9 mouse cellular contexts compared by ENCODE assay signal in genomic region chr9:116122544-116122943, GRCm38 (mm10). TPM values are rescaled to one million over a fixed set of nuclear protein-coding genes. Genes with fewer than 3 reads are reported as not detected.
A peak's percentile ranks its signal among the peaks of the same experiment; 100 is the strongest.
DNase-seq lines count a peak whose midpoint lies in the region; ATAC-seq and TF ChIP-seq lines count a peak whose summit lies in the region.
"Had no signal": no experiment of that assay in that cellular context is flagged by ENCODE, and none has a peak within 500 bp of the region (broad histone marks: within the 10 kb centered on the region; RNA-seq: fewer than 3 reads in every experiment).

No protein-coding gene starts in this region.

- no peak for TF ChIP-seq POLR2A in kidney, adult 2 months (IDR thresholded peaks at IDR 0.05; ENCODE audit: low read depth, low read length)
- no peak for TF ChIP-seq POLR2A in thymus, adult 2 months (IDR thresholded peaks at IDR 0.05; ENCODE audit: control insufficient read depth, extremely low read depth, insufficient read depth, low read length, poor library complexity)

- peaks cover 9% of the 10 kb centered on the region; the same call in 1 of the 2 replicates for H3K4me1 ChIP-seq in kidney, adult 2 months (ENCODE audit: control insufficient read depth, insufficient read depth, low read length)
- peaks cover 26% of the 10 kb centered on the region for H3K4me1 ChIP-seq in thymus, adult 2 months (replicated peaks; ENCODE audit: control insufficient read depth, insufficient read depth, low read length)
- H3K4me1 ChIP-seq in intestine, embryonic 16.5 days (ENCODE audit: control insufficient read depth, insufficient read depth, low read length) = peaks cover 7% of the 10 kb centered on the region

- no peaks in the 10 kb centered on the region for H3K27me3 ChIP-seq in kidney, adult 2 months (replicated peaks; ENCODE audit: control insufficient read depth, insufficient read depth, low read length)
- no peaks in the 10 kb centered on the region for H3K27me3 ChIP-seq in thymus, adult 2 months (ENCODE audit: control insufficient read depth, insufficient read depth, low read length)
- H3K27me3 ChIP-seq in intestine, embryonic 16.5 days (replicated peaks; ENCODE audit: control insufficient read depth, insufficient read depth, low read length) = no peaks in the 10 kb centered on the region

- no peak overlapping the region for H3K27ac ChIP-seq in kidney, adult 2 months (ENCODE audit: insufficient read depth, low read depth, low read length)
- peak overlapping the region; percentile 53 for H3K27ac ChIP-seq in thymus, adult 2 months (ENCODE audit: control insufficient read depth, insufficient read depth, low read length)
- H3K27ac ChIP-seq in intestine, embryonic 16.5 days (ENCODE audit: low read length) = peak overlapping the region; percentile 84

- no peaks in the 10 kb centered on the region; the same call in 1 of the 2 replicates for H3K36me3 ChIP-seq in kidney, adult 2 months (ENCODE audit: control insufficient read depth, insufficient read depth, low read length)
- peaks cover 23% of the 10 kb centered on the region; the same call in 1 of the 2 replicates for H3K36me3 ChIP-seq in thymus, adult 2 months (ENCODE audit: control insufficient read depth, insufficient read depth, low read length)
- peaks cover 7% of the 10 kb centered on the region for H3K36me3 ChIP-seq in intestine, embryonic 16.5 days (ENCODE audit: control insufficient read depth, insufficient read depth, low read length)

- peak; percentile 45; the same call in 1 of the 2 replicates for ATAC-seq in intestine, embryonic 16.5 days
- no peak for ATAC-seq in frontal cortex, adult (ENCODE audit: low TSS enrichment)
- no peak for ATAC-seq in cerebellum, adult (ENCODE audit: insufficient number of reproducible peaks, low FRiP score, low TSS enrichment)

- no peaks in the 10 kb centered on the region for H3K9me3 ChIP-seq in intestine, embryonic 16.5 days (ENCODE audit: control insufficient read depth, low read length)
- H3K9me3 ChIP-seq: megakaryocyte, embryonic 14.5 days had no signal

- 60% methylated on average over 6 of the region's 6 CpGs for WGBS in kidney, adult 2 months
- 75% methylated on average over 6 of the region's 6 CpGs for WGBS in thymus, adult 2 months
- WGBS in intestine, embryonic 16.5 days = 44% methylated on average over 6 of the region's 6 CpGs

- peak overlapping the region; percentile 29; the same call in 1 of the 2 replicates for H3K9ac ChIP-seq in intestine, embryonic 16.5 days (ENCODE audit: low read depth, low read length)

- no peak for DNase-seq in kidney, adult 2 months
- DNase-seq in kidney, adult 9 months = no peak
- peak; percentile 24 for DNase-seq in thymus, adult 2 months
- DNase-seq in thymus, postnatal 4 days = no peak
- DNase-seq in thymus, postnatal 25 days = peak; percentile 29

- no peak overlapping the region for H3K4me2 ChIP-seq in intestine, embryonic 16.5 days (ENCODE audit: low read depth, low read length)

- TF ChIP-seq CTCF in kidney, adult 2 months (conservative IDR thresholded peaks at IDR 0.05; ENCODE audit: insufficient read depth, insufficient read length, low read depth, low read length) = 0 out of 2 replicates have a peak, but pooled peaks have one; percentile 17
- TF ChIP-seq CTCF in thymus, adult 2 months (IDR thresholded peaks at IDR 0.05; ENCODE audit: borderline replicate concordance, control insufficient read depth, extremely low read depth, insufficient read depth, low read length, poor library complexity) = no peak

- no peak overlapping the region for H3K4me3 ChIP-seq in kidney, adult 2 months (ENCODE audit: insufficient read depth, low read depth, low read length)
- no peak overlapping the region for H3K4me3 ChIP-seq in thymus, adult 2 months (ENCODE audit: control insufficient read depth, insufficient read depth, low read length)
- H3K4me3 ChIP-seq in intestine, embryonic 16.5 days (ENCODE audit: low read length) = no peak overlapping the region

RNA-seq across cellular contexts. Expression of gene Tgfbr2, which starts 52.6 kb away (rescaled TPM):
- 45.8 and 46.4 TPM in 2 replicates for polyA plus RNA-seq in kidney, adult 2 months (2012; rRNA removed)
- polyA plus RNA-seq in thymus, adult 2 months (2012; rRNA removed) = 57.2 and 60.1 TPM in 2 replicates
- polyA plus RNA-seq in intestine, embryonic 16.5 days (2015; fragmentation: Nextera tagmentation; extraction: Ambion mirVana) = 23.6 and 26.9 TPM in 2 replicates

Comparison
In these comparisons a context has a peak if more than half of its experiments do, and no peak if none do; other contexts are left out.
1. DNase-seq: peak in thymus, adult 2 months (single experiment) and thymus, postnatal 25 days (single experiment); none in kidney, adult 2 months (single experiment), kidney, adult 9 months (single experiment) and thymus, postnatal 4 days (single experiment).